Mouse (Mus musculus) T-helper 2 cell (primary cell): ENCODE results near the gene Plcd1.

Experiments
- in situ Hi-C: fragments of 300-600 bp; cut with MboI, MseI; formaldehyde crosslinking; loops from one replicate; pipeline ENCODE4 v1.15.1; 2025; ENCODE audit warnings: high pct_unique_total_duplicates

The Plcd1 gene

DNA sequence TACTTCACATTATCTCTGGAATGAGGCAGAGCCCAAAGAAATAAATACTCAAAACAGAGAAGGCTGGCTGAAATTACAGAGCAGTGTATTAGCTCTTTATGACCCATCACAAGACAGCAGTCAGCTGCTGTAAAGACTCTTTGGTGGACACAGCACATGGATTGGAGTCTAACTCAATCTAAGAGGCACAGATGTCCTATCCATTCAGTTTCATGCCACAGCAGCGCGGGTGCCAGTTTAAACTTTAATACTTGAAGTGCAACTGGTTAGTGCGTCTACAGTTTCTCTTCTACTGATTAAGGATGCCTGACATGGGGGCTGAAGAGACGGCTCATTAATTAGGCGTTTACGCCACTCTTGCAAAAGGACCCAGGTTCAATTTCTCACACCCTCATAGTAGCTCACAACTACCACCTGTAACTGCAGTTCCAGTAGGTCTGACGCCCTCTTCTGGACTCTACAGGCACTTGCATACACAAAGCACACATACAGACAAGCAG, 67.4 kb downstream of the Plcd1 start:
- in situ Hi-C loops: no loop called here

DNA sequence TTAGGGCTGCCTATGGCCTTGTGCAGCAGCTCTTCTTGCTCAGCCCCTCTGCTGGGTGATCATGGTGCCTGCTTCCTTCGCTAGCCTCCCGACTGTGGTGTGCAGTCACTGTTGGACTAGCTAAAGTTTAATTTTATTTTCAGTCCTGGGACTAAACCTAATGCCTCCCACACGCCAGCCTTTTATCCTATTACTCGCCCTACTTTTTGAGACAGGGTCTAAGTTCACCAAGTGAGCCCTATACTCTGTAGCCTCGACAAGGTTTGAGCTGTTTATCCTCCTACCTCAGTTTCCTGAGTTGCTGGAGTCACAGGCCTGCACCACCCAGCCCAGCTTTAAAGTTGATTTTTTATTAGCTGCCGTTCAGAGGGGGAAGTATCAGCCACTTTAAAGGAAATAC, 68.0 kb downstream of the Plcd1 start:
- in situ Hi-C loops: no loop called here

DNA sequence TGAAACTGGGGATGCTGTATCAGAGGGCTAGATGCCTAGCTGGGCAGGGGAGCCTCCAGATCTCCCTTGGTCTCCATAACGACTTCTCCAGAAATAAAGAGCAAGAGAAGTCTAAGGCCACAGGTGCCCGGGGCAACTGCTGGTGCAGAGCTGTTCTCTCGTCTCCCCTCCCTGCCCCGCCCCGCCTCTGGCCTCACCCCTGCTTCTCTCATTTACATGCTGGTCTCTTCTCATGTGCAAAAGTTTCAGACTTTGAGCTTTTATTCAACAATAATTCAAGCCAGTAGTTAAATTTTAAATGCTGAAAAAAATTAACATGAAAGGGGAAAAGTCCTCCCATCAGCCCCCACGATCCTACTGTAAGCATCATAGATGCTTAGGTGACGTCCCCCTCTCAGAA, 71.6 kb downstream of the Plcd1 start:
- in situ Hi-C loops: no loop called here
